Mouse (Mus musculus): ENCODE measurements at regions not wholly inside any gene's neighbourhood (a gene's known extent, or its start where the extent isn't known, plus 50 kb on each side); places are given as distances from the start of the nearest gene placed in this dataset.
"Not testable (repeated sequence)": the region's sequence is repeated elsewhere in the genome, so short reads cannot be mapped to it uniquely, and the experiment has no call there.

- DNase-seq, result no peak
Measured at GRCm38 (mm10) chr13:79654115-79654514, 1229.1 kb upstream of the Arrdc3 start.

DNA sequence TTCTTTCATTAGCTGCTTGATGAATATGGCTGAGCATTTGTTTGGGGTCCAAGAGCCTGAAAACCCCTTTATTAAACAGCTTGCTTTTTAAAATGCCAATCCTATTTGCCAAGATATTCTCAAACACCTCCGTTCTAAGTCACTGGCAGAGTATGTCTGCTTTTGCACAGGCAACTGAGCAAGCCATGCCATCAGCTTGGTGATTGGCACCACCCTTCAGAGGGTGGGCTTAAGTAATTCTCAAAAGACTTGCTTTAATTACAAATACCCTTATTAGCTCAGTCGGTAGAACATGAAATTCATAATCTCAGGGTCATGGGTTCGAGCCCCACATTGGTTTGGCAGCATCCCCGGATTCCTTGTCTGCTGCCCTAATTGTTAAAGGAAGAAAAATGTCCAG is 1228.5 kb upstream of the Arrdc3 start:
- DNase-seq, result peak in 1 of 2 experiments; percentile 1

- not testable (repeated sequence) for DNase-seq
Measured at GRCm38 (mm10) chr13:79668796-79669195, 1214.4 kb upstream of the Arrdc3 start.

DNA sequence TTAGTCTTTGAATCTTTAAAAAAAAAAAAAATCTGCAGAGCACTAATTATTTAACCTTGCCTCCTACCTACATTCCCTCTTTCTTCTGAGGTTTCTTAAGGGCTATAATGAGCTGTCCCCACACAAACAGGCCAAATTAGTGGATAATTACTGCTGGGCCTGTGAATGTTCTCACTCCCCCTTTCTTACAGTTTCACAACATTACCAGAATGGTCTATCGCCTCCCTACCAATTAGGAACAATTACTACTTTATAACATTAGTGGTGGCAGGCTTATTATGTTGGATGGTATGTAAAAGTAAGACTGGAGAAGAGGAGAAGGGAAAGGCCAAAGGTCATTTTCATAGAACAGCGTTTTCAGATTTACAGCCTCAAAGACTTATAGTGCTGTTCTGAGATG is 1209.8 kb upstream of the Arrdc3 start:
- DNase-seq, result no peak

GRCm38 (mm10) chr13:79697847-79698625 is 1185.1 kb upstream of the Arrdc3 start:
- DNase-seq, result no peak

- DNase-seq, result no peak
Measured at GRCm38 (mm10) chr13:79699521-79699920, 1183.7 kb upstream of the Arrdc3 start.
